Mouse (Mus musculus) liver, embryonic 14.5 days (tissue): ENCODE results near the gene Mapkapk5.

Experiments
- CTCF ChIP-seq: IDR thresholded peaks from 2 replicates; pipeline ENCODE4 v1.5.1; 2016; ENCODE audit warnings: antibody characterized with exemption, low read depth, control low read depth
- EP300 ChIP-seq: IDR thresholded peaks from 2 replicates; pipeline ENCODE4 v1.6.1; 2016; ENCODE audit warnings: antibody characterized with exemption, low read depth

GRCm38 (mm10) chr5:121589928-121590327 lies 44.2 kb upstream of the Mapkapk5 start:
- no peak for TF ChIP-seq CTCF
- no peak for TF ChIP-seq EP300
